Comparison of ENCODE assay signal across 8 mouse cellular contexts in genomic region chr6:38532500-38533420, GRCm38 (mm10). TPM values are rescaled to one million over a fixed set of nuclear protein-coding genes. Genes with fewer than 3 reads are reported as not detected.
A peak's percentile ranks its signal among the peaks of the same experiment; 100 is the strongest.
DNase-seq lines count a peak whose midpoint lies in the region; ATAC-seq and TF ChIP-seq lines count a peak whose summit lies in the region.

No protein-coding gene starts in this region.

- peak overlapping the region; percentile 80 for H3K4me3 ChIP-seq in embryonic facial prominence, embryonic 13.5 days
- peak overlapping the region; percentile 97 for H3K4me3 ChIP-seq in liver, embryonic 15.5 days (replicated peaks)
- H3K4me3 ChIP-seq in small intestine, adult 2 months (ENCODE audit: low read depth, low read length) = peak overlapping the region; percentile 66

- H3K9ac ChIP-seq in embryonic facial prominence, embryonic 13.5 days = peak overlapping the region; percentile 74
- peak overlapping the region; percentile 73 for H3K9ac ChIP-seq in liver, embryonic 15.5 days

- ATAC-seq in embryonic facial prominence, embryonic 13.5 days (ENCODE audit: insufficient number of reproducible peaks, insufficient read depth, low FRiP score, low TSS enrichment, low read depth) = peak; percentile 44
- ATAC-seq in liver, embryonic 15.5 days (ENCODE audit: insufficient read depth) = peak; percentile 27

- H3K36me3 ChIP-seq in embryonic facial prominence, embryonic 13.5 days = no peaks in the 10 kb centered on the region
- no peaks in the 10 kb centered on the region for H3K36me3 ChIP-seq in liver, embryonic 15.5 days (replicated peaks)
- H3K36me3 ChIP-seq in small intestine, adult 2 months (ENCODE audit: control insufficient read depth, insufficient read depth, low read length) = no peaks in the 10 kb centered on the region

- peak overlapping the region; percentile 63 for H3K4me2 ChIP-seq in embryonic facial prominence, embryonic 13.5 days
- peak overlapping the region; percentile 86 for H3K4me2 ChIP-seq in liver, embryonic 15.5 days

- H3K9me3 ChIP-seq in embryonic facial prominence, embryonic 13.5 days = no peaks in the 10 kb centered on the region
- H3K9me3 ChIP-seq in liver, embryonic 15.5 days (replicated peaks) = no peaks in the 10 kb centered on the region

- TF ChIP-seq CTCF in small intestine, adult 2 months (IDR thresholded peaks at IDR 0.05; ENCODE audit: extremely low read depth, insufficient read length, insufficient replicate concordance, low read depth, low read length) = no peak

- WGBS in embryonic facial prominence, embryonic 13.5 days = 7% methylated on average over 25 of the region's 25 CpGs
- 6% methylated on average over 25 of the region's 25 CpGs for WGBS in liver, embryonic 15.5 days (ENCODE audit: insufficient replicate concordance)
- 6% methylated on average over 25 of the region's 25 CpGs for WGBS in small intestine, adult 2 months

- no peaks in the 10 kb centered on the region for H3K27me3 ChIP-seq in embryonic facial prominence, embryonic 13.5 days
- H3K27me3 ChIP-seq in liver, embryonic 15.5 days = no peaks in the 10 kb centered on the region
- no peaks in the 10 kb centered on the region for H3K27me3 ChIP-seq in small intestine, adult 2 months (ENCODE audit: control insufficient read depth, insufficient read depth, low read length)

- intact Hi-C loops in heart, postnatal 14 days (cut with DNase I) = loop anchor here (5.0 kb wide), 1 partner anchor 100 kb away; the partner anchor contains the start of gene Ubn2
- intact Hi-C loops in left cerebral cortex, postnatal 36 days (cut with DNase I) = loop anchor here (1.0 kb wide), 2 partner anchors 19 to 98 kb away; partner anchors contain the start of gene Luc7l2

- DNase-seq in layer of hippocampus, postnatal 10 days (ENCODE audit: low spot score in 2 of 2) = peak; percentile 39 to 58
- DNase-seq in layer of hippocampus, adult 9-10 months (ENCODE audit: low spot score) = no peak
- peak; percentile 43 for DNase-seq in NIH3T3 (ENCODE audit: low read depth)
- peak; percentile 11 to 29 for DNase-seq in heart, postnatal 14 days
- DNase-seq in left cerebral cortex, postnatal 36 days (ENCODE audit: low spot score in 2 of 2) = no peak

- no peaks in the 10 kb centered on the region for H3K4me1 ChIP-seq in embryonic facial prominence, embryonic 13.5 days
- H3K4me1 ChIP-seq in liver, embryonic 15.5 days (replicated peaks) = peaks cover 27% of the 10 kb centered on the region
- peaks cover 4% of the 10 kb centered on the region; the same call in 1 of the 2 replicates for H3K4me1 ChIP-seq in small intestine, adult 2 months (ENCODE audit: control insufficient read depth, insufficient read depth, insufficient read length, low read length)

- H3K27ac ChIP-seq in embryonic facial prominence, embryonic 13.5 days = peak overlapping the region; percentile 92
- H3K27ac ChIP-seq in liver, embryonic 15.5 days (replicated peaks) = peak overlapping the region; percentile 97
- H3K27ac ChIP-seq in small intestine, adult 2 months (ENCODE audit: insufficient read depth, low read depth, low read length) = peak overlapping the region; percentile 95

- TF ChIP-seq POLR2A in small intestine, adult 2 months (IDR thresholded peaks at IDR 0.05; ENCODE audit: low read depth, low read length) = no peak

RNA-seq across cellular contexts. Expression of gene Fmc1, which starts 0.5 kb away (rescaled TPM):
- 10 to 100 TPM; 49.8 to 57.9 TPM for total RNA-seq in layer of hippocampus, postnatal 10 days (2021)
- polyA plus RNA-seq in embryonic facial prominence, embryonic 13.5 days (2015; fragmentation: Nextera tagmentation; extraction: Ambion mirVana) = 80.4 and 83.4 TPM in 2 replicates
- total RNA-seq in heart, postnatal 14 days (2021) = 100 to 1,000 TPM; 221 to 227 TPM
- 65.8 and 76.7 TPM in 2 replicates for polyA plus RNA-seq in liver, embryonic 15.5 days (2015; fragmentation: Nextera tagmentation; extraction: Ambion mirVana)
- 206 and 314 TPM in 2 replicates for polyA plus RNA-seq in small intestine, adult 2 months (2012; rRNA removed)
- total RNA-seq in left cerebral cortex, postnatal 36 days (2021) = 10 to 100 TPM; 53.8 to 60.6 TPM

RNA-seq across cellular contexts. Expression of gene Luc7l2, which starts 18.4 kb away (rescaled TPM):
- total RNA-seq in layer of hippocampus, postnatal 10 days (2021) = 100 to 1,000 TPM; 176 to 197 TPM
- polyA plus RNA-seq in embryonic facial prominence, embryonic 13.5 days (2015; fragmentation: Nextera tagmentation; extraction: Ambion mirVana) = 59.2 and 68.8 TPM in 2 replicates
- 100 to 1,000 TPM; 113 to 119 TPM for total RNA-seq in heart, postnatal 14 days (2021)
- polyA plus RNA-seq in liver, embryonic 15.5 days (2015; fragmentation: Nextera tagmentation; extraction: Ambion mirVana) = 15.7 and 17.3 TPM in 2 replicates
- 8.2 and 14.7 TPM in 2 replicates for polyA plus RNA-seq in small intestine, adult 2 months (2012; rRNA removed)
- total RNA-seq in left cerebral cortex, postnatal 36 days (2021) = 100 to 1,000 TPM; 124 to 217 TPM

Comparison
In these comparisons a context has a peak if more than half of its experiments do, and no peak if none do; other contexts are left out.
1. DNase-seq: peak in layer of hippocampus, postnatal 10 days (2 of 2), NIH3T3 (single experiment) and heart, postnatal 14 days (2 of 2); none in layer of hippocampus, adult 9-10 months (single experiment) and left cerebral cortex, postnatal 36 days (0 of 2).
2. Peak in every context shown above with its lines, with median percentiles within 50 percentile points of each other: H3K27ac ChIP-seq and H3K4me3 ChIP-seq.